Mouse (Mus musculus) heart, adult 9 months (tissue): Measurements from ENCODE around the gene Snap47.

Experiments used
- DNase-seq, 2 experiments: peaks; one replicate each; pipeline ENCODE4 v3.0.0; 2022; ENCODE audit warnings: low spot score in 2 of 2

Gene Snap47

GRCm38 (mm10) chr11:59451086-59451485 is at the start of gene Snap47:
Gene Snap47, minus strand, starts transcription at chr11:59451186.
- DNase-seq, result no peak

GRCm38 (mm10) chr11:59497747-59498146 is 46.8 kb upstream of the Snap47 start:
- DNase-seq, result no peak

- DNase-seq, result no peak
These were observed 45.8 kb upstream of the Snap47 start for GRCm38 (mm10) chr11:59496672-59497310.

- DNase-seq, result no peak
These were observed 35.2 kb upstream of the Snap47 start for GRCm38 (mm10) chr11:59486222-59486621.

- no peak for DNase-seq
These were observed 34.7 kb upstream of the Snap47 start for GRCm38 (mm10) chr11:59485641-59486040.

GRCm38 (mm10) chr11:59483212-59483611 is 32.2 kb upstream of the Snap47 start:
- DNase-seq, result peak in 1 of 2 experiments; percentile 32

GRCm38 (mm10) chr11:59477240-59477639 is 26.3 kb upstream of the Snap47 start:
- no peak for DNase-seq

- peak; percentile 81 to 89 for DNase-seq
These were observed 21.3 kb upstream of the Snap47 start, which contains the start of gene Zfp867 for GRCm38 (mm10) chr11:59472326-59472677. Gene Zfp867, minus strand, starts transcription at chr11:59472474.

GRCm38 (mm10) chr11:59471413-59472325 is 20.7 kb upstream of the Snap47 start:
- DNase-seq, result no peak

GRCm38 (mm10) chr11:59460459-59460858 is 9.5 kb upstream of the Snap47 start:
- DNase-seq, result no peak

GRCm38 (mm10) chr11:59458973-59459372 is 8.0 kb upstream of the Snap47 start:
- DNase-seq, result peak; percentile 65 to 71

GRCm38 (mm10) chr11:59456891-59457290 is 5.9 kb upstream of the Snap47 start:
- no peak for DNase-seq

GRCm38 (mm10) chr11:59456346-59456745 is 5.4 kb upstream of the Snap47 start:
- DNase-seq, result no peak

- DNase-seq, result no peak
These were observed 685 bp downstream of the Snap47 start for GRCm38 (mm10) chr11:59450230-59450771.

GRCm38 (mm10) chr11:59449741-59450229 is 1.2 kb downstream of the Snap47 start, which contains the start of gene Jmjd4:
Gene Jmjd4, plus strand, starts transcription at chr11:59450045.
- peak; percentile 91 to 94 for DNase-seq

- no peak for DNase-seq
These were observed 7.9 kb downstream of the Snap47 start for GRCm38 (mm10) chr11:59443102-59443501.

- no peak for DNase-seq
These were observed 13.0 kb downstream of the Snap47 start for GRCm38 (mm10) chr11:59437954-59438353.

- no peak for DNase-seq
These were observed 18.7 kb downstream of the Snap47 start for GRCm38 (mm10) chr11:59432261-59432660.

- no peak for DNase-seq
These were observed 21.0 kb downstream of the Snap47 start for GRCm38 (mm10) chr11:59429959-59430358.

GRCm38 (mm10) chr11:59428057-59428660 is 22.8 kb downstream of the Snap47 start:
- DNase-seq, result peak; percentile 31 to 36

- no peak for DNase-seq
These were observed 25.3 kb downstream of the Snap47 start for GRCm38 (mm10) chr11:59425671-59426101.
